Mouse (Mus musculus) testis, adult 2 months (tissue): Measurements from ENCODE around the gene Gm11020. TPM values are rescaled to one million over a fixed set of nuclear protein-coding genes. Genes with fewer than 3 reads are reported as not detected.
A peak's percentile ranks its signal among the peaks of the same experiment; 100 is the strongest.

Experiments
- H3K27ac ChIP-seq: fragments of 200-500 bp; 2 replicates; pipeline ENCODE4 v1.5.1; 2012; ENCODE audit warnings: low read depth, low read length; ENCODE audit not compliant: control insufficient read depth, insufficient read depth
- H3K27me3 ChIP-seq: fragments of 200-500 bp; 2 replicates; pipeline ENCODE4 v1.6.1; 2012; ENCODE audit warnings: mild to moderate bottlenecking, low read length, moderate library complexity; ENCODE audit not compliant: control insufficient read depth, insufficient read depth
- H3K36me3 ChIP-seq: fragments of 200-500 bp; 2 replicates; pipeline ENCODE4 v1.6.1; 2012; ENCODE audit warnings: mild to moderate bottlenecking, low read length; ENCODE audit not compliant: control insufficient read depth, insufficient read depth
- H3K4me1 ChIP-seq: fragments of 200-500 bp; 2 replicates; pipeline ENCODE4 v1.6.1; 2012; ENCODE audit warnings: low read length; ENCODE audit not compliant: control insufficient read depth, insufficient read depth
- H3K4me3 ChIP-seq: fragments of 200-500 bp; 2 replicates; pipeline ENCODE4 v1.5.1; 2012; ENCODE audit warnings: low read depth, mild to moderate bottlenecking, low read length, moderate library complexity, mixed read lengths; ENCODE audit not compliant: control insufficient read depth
- CTCF ChIP-seq: fragments of 200-500 bp; IDR thresholded peaks from 2 replicates; pipeline ENCODE4 v1.5.1; 2012; ENCODE audit warnings: low read depth, mild to moderate bottlenecking, inconsistent platforms, low read length, moderate library complexity; ENCODE audit not compliant: control insufficient read depth, insufficient read depth, insufficient replicate concordance
- POLR2A ChIP-seq: fragments of 200-500 bp; IDR thresholded peaks from 2 replicates; pipeline ENCODE4 v1.6.1; 2012; ENCODE audit warnings: low read depth, mild to moderate bottlenecking, inconsistent platforms, low read length, moderate library complexity; ENCODE audit not compliant: control insufficient read depth
- polyA plus RNA-seq: library from polyadenylated mRNA; depleted of rRNA; stranded (reverse); fragments of >200 nt; gene quantifications from 2 replicates; pipeline ENCODE4 v1.2.3, GENCODE M21; 2012

Gene Gm11020
- polyA plus RNA-seq, 1 experiment = not detected

- no peak for TF ChIP-seq POLR2A
- no peak for TF ChIP-seq CTCF
- Histone ChIP-seq H3K4me1 (peaks cover 18% of the 10 kb centered on the region), H3K27ac (no peak overlapping the region), H3K4me3 (no peak overlapping the region), H3K36me3 (no peaks in the 10 kb centered on the region), H3K27me3 (no peaks in the 10 kb centered on the region)
Observed at GRCm38 (mm10) chr8:104344622-104345021, 23.3 kb downstream of the Gm11020 start.

- Histone ChIP-seq H3K27ac (no peak overlapping the region), H3K36me3 (no peaks in the 10 kb centered on the region), H3K27me3 (no peaks in the 10 kb centered on the region), H3K4me1 (peaks cover 6% of the 10 kb centered on the region; the same call in 1 of the 2 replicates), H3K4me3 (no peak overlapping the region)
- TF ChIP-seq CTCF (no peak), POLR2A (no peak)
Observed at GRCm38 (mm10) chr8:104346706-104347105, 25.3 kb downstream of the Gm11020 start.

GRCm38 (mm10) chr8:104348971-104349370 is 27.6 kb downstream of the Gm11020 start:
- no peaks in the 10 kb centered on the region for H3K36me3 ChIP-seq
- no peaks in the 10 kb centered on the region for H3K27me3 ChIP-seq
- H3K4me1 ChIP-seq = peaks cover 5% of the 10 kb centered on the region; the same call in 1 of the 2 replicates
- TF ChIP-seq POLR2A = no peak
- no peak for TF ChIP-seq CTCF
- H3K27ac ChIP-seq = no peak overlapping the region
- H3K4me3 ChIP-seq = no peak overlapping the region

DNA sequence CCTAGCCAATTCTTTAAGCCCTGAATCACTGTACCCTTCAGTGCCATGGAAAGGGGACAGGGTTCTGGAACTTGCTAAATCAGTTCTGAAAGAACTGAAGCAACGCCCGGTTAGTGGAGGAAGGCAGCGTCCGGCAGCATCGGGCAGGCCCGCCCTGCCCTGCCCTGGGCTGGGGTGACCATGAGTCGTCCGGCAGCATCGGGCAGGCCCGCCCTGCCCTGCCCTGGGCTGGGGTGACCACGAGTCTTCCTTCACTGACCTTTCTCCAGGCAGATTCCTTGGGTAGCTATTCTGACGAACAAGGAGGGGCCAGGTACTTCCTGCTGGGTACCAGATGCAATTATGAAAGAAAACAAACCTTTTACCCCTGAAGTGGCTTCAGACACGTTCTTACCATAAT is 28.7 kb downstream of the Gm11020 start:
- no peak for TF ChIP-seq POLR2A
- no peak for TF ChIP-seq CTCF
- no peak overlapping the region for H3K4me3 ChIP-seq
- no peaks in the 10 kb centered on the region for H3K27me3 ChIP-seq
- no peak overlapping the region for H3K27ac ChIP-seq
- H3K4me1 ChIP-seq = peaks cover 5% of the 10 kb centered on the region; the same call in 1 of the 2 replicates
- no peaks in the 10 kb centered on the region for H3K36me3 ChIP-seq

DNA sequence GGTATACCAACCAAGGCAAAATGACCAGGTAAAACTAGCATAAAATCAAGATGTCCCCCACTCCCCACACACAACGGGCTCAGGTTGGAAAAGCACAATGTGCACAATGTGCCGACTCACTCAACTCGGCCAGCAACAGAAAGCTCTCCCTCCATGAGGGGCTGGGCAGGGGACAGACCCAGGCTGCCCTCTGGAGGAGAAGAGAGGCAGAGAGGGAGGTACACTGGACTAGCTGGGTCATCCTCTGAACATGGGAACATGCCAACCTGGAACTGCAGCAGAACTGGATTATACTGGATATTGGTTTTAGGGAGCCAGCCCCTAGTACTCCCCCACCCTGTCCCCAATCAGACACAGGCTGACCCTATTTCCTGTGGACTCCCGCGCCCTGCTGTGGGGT is 31.8 kb downstream of the Gm11020 start:
- Histone ChIP-seq H3K27ac (no peak overlapping the region), H3K4me1 (no peaks in the 10 kb centered on the region; the same call in 1 of the 2 replicates), H3K36me3 (no peaks in the 10 kb centered on the region), H3K4me3 (no peak overlapping the region), H3K27me3 (no peaks in the 10 kb centered on the region)
- TF ChIP-seq POLR2A (no peak), CTCF (peak; percentile 2; the same call in 1 of the 2 replicates)

DNA sequence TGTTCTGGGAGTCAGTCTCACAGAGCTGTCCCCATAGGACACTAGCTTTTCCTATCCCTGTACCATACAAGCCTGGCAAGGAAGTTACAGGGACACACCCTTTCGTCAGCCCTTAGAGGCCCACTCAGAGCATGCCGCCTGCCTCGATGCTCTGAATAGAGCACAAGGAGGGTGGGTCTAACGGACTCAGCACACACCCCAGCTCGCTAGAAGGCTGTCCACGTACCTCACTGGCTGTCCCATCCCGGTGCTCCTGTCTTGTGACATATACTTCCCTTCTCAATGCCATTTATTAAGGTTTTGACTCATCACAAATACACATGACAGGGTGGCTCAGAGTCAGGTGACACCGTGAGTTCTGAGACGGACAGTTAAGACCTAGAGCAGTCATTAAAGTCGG is 33.1 kb downstream of the Gm11020 start:
- no peaks in the 10 kb centered on the region for H3K36me3 ChIP-seq
- no peak overlapping the region for H3K27ac ChIP-seq
- H3K27me3 ChIP-seq = no peaks in the 10 kb centered on the region
- no peak for TF ChIP-seq CTCF
- TF ChIP-seq POLR2A = no peak
- H3K4me3 ChIP-seq = no peak overlapping the region
- H3K4me1 ChIP-seq = no peaks in the 10 kb centered on the region

DNA sequence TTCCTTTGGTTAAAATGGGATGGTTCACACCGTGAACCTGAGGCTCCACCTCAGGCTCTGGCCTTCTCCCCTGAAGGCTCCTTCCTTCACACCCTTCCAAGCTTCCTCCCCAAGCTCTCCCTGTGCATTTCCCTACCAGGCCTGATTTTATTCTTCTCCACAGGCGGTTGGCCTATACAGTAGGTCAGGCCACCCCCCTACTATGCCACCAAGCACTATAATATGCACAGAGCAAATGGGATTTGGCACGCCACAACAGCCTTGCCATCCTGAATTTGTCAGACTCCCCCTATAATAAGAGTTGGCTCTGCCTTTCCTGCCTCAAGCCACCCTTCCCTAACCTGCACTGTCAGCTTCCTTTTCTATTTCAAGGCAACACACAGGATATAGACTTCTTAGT is 37.3 kb downstream of the Gm11020 start:
- Histone ChIP-seq H3K27me3 (no peaks in the 10 kb centered on the region), H3K4me1 (no peaks in the 10 kb centered on the region), H3K27ac (no peak overlapping the region), H3K36me3 (no peaks in the 10 kb centered on the region), H3K4me3 (no peak overlapping the region)
- no peak for TF ChIP-seq CTCF

GRCm38 (mm10) chr8:104359778-104360456 is 38.5 kb downstream of the Gm11020 start:
- no peaks in the 10 kb centered on the region for H3K36me3 ChIP-seq
- H3K27me3 ChIP-seq = no peaks in the 10 kb centered on the region
- no peak for TF ChIP-seq POLR2A
- no peak for TF ChIP-seq CTCF
- H3K4me3 ChIP-seq = no peak overlapping the region
- H3K27ac ChIP-seq = no peak overlapping the region
- no peaks in the 10 kb centered on the region for H3K4me1 ChIP-seq
